Mouse (Mus musculus): ENCODE results near the gene Ikbkg. TPM values are rescaled to one million over a fixed set of nuclear protein-coding genes. Genes with fewer than 3 reads are reported as not detected.
"Not testable (repeated sequence)": the region's sequence is repeated elsewhere in the genome, so short reads cannot be mapped to it uniquely, and the experiment has no call there.

Ikbkg gene
- 19.1 and 23.7 TPM in 2 replicates for polyA plus RNA-seq (2014; fragmentation: Nextera tagmentation; extraction: Ambion mirVana)

DNA sequence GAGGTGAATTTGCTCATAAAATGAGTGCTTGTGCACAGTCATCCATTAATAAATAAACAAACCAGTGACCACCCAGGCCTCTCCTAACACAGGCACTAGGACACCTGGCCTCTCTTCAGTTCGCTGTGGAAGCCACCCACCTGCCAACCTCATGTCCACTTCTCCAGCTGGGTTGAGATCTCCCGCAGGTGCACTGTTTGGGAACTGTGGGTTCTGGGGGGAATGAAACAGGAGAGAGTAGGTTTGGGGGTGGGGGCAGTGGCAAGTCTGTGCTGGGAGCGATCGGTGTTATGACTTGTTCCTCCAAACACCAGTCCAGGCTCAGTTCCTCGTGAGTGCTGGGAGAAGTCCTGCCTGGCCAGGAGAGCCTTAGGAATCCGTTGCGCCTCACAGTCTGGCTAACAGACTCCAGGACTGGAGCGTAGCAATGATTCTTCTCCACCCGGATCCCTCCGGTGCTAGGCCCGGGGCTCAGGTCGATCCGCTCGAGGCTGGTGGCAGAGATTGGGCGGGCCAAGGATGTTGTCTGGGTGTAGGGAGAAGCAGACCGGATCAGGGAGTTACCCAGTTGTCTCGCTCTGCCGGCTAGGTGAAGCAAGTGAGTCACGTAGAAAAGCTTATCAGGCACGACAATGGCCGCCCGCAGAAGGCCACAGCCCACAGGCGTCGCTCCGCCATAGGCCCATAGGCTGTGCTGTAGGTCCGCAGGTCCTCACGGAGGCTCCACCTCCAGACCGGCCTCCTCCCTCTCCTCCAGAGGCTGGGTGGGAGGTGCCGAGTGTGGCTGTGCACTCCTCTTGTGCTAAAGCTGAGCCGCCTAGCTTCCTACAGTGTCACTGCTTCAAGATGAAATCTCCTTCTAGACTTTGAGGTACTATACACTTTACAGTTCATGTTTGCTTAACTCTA lies at the start of gene Ikbkg, which contains the start of gene Fam3a:
Ikbkg (plus strand) TSS at position 756 of the 909 bp plus-strand sequence.
Fam3a (minus strand) TSS at position 738 of the 909 bp plus-strand sequence.
- H3K4me1 ChIP-seq (ENCODE audit: control insufficient read depth, insufficient read depth, low read length) = no peaks in the 10 kb centered on the region
- H3K9me3 ChIP-seq (ENCODE audit: control insufficient read depth, low read length) = no peaks in the 10 kb centered on the region
- ATAC-seq (ENCODE audit: insufficient number of reproducible peaks, low FRiP score, low TSS enrichment, low read depth) (peak; percentile 99), DNase-seq (ENCODE audit: low spot score) (peak; percentile 80)
- H3K36me3 ChIP-seq (ENCODE audit: control insufficient read depth, insufficient read depth, low read length) = no peaks in the 10 kb centered on the region
- H3K27ac ChIP-seq (replicated peaks; ENCODE audit: low read depth, low read length) = peak within 1 kb of the TSS; percentile 56
- no peaks in the 10 kb centered on the region for H3K27me3 ChIP-seq (ENCODE audit: control insufficient read depth, insufficient read depth, low read length)
- peak within 1 kb of the TSS; percentile 46 for H3K4me3 ChIP-seq (ENCODE audit: low read depth, low read length)
- H3K9ac ChIP-seq (ENCODE audit: low read length) = peak within 1 kb of the TSS; percentile 82
- 18% methylated on average over 30 of the region's 30 CpGs for WGBS
- peak within 1 kb of the TSS; percentile 38 for H3K4me2 ChIP-seq (ENCODE audit: low read depth, severe bottlenecking)

- peak overlapping the region; percentile 66 for H3K9ac ChIP-seq (ENCODE audit: low read length)
- no peaks in the 10 kb centered on the region for H3K4me1 ChIP-seq (ENCODE audit: control insufficient read depth, insufficient read depth, low read length)
- H3K27ac ChIP-seq (replicated peaks; ENCODE audit: low read depth, low read length) = no peak overlapping the region
- ATAC-seq (ENCODE audit: insufficient number of reproducible peaks, low FRiP score, low TSS enrichment, low read depth) (peak; percentile 9; the same call in 1 of the 2 replicates), DNase-seq (ENCODE audit: low spot score) (peak; percentile 26)
- no peaks in the 10 kb centered on the region for H3K9me3 ChIP-seq (ENCODE audit: control insufficient read depth, low read length)
- peak overlapping the region; percentile 57 for H3K4me2 ChIP-seq (ENCODE audit: low read depth, severe bottlenecking)
- no peaks in the 10 kb centered on the region for H3K36me3 ChIP-seq (ENCODE audit: control insufficient read depth, insufficient read depth, low read length)
- 30% methylated on average over 13 of the region's 13 CpGs for WGBS
- H3K27me3 ChIP-seq (ENCODE audit: control insufficient read depth, insufficient read depth, low read length) = no peaks in the 10 kb centered on the region
- peak overlapping the region; percentile 43 for H3K4me3 ChIP-seq (ENCODE audit: low read depth, low read length)
Observed at GRCm38 (mm10) chrX:74352645-74353466, 40.2 kb upstream of the Ikbkg start.

GRCm38 (mm10) chrX:74353467-74353770 lies 39.7 kb upstream of the Ikbkg start, which contains the start of gene Lage3:
Gene Lage3, minus strand, starts transcription at chrX:74353618.
- Histone ChIP-seq H3K4me3 (ENCODE audit: low read depth, low read length) (peak within 1 kb of the TSS; percentile 43), H3K27ac (replicated peaks; ENCODE audit: low read depth, low read length) (no peak within 1 kb of the TSS), H3K4me1 (ENCODE audit: control insufficient read depth, insufficient read depth, low read length) (no peaks in the 10 kb centered on the region), H3K4me2 (ENCODE audit: low read depth, severe bottlenecking) (peak within 1 kb of the TSS; percentile 57), H3K9me3 (ENCODE audit: control insufficient read depth, low read length) (no peaks in the 10 kb centered on the region), H3K9ac (ENCODE audit: low read length) (peak within 1 kb of the TSS; percentile 66), H3K36me3 (ENCODE audit: control insufficient read depth, insufficient read depth, low read length) (no peaks in the 10 kb centered on the region), H3K27me3 (ENCODE audit: control insufficient read depth, insufficient read depth, low read length) (no peaks in the 10 kb centered on the region)
- WGBS = 18% methylated on average over 9 of the region's 22 CpGs
- ATAC-seq (ENCODE audit: insufficient number of reproducible peaks, low FRiP score, low TSS enrichment, low read depth) (peak; percentile 68), DNase-seq (ENCODE audit: low spot score) (peak; percentile 78)

DNA sequence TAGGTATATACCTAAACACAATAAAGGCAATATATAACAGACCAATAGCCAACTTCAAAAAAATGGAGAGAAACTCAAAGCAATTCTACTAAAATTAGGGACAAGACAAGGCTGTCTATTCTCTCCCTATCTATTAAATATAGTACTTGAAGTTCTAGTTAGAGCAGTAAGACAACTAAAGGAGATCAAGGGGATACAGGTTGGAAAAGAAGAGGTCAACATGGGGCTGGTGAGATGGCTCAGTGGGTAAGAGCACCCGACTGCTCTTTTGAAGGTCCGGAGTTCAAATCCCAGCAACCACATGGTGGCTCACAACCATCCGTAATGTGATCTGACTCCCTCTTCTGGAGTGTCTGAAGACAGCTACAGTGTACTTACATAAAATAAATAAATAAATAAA lies 36.0 kb upstream of the Ikbkg start:
- not testable (repeated sequence) for H3K27ac ChIP-seq (replicated peaks; ENCODE audit: low read depth, low read length); ATAC-seq (ENCODE audit: insufficient number of reproducible peaks, low FRiP score, low TSS enrichment, low read depth); H3K4me3 ChIP-seq (ENCODE audit: low read depth, low read length); H3K36me3 ChIP-seq (ENCODE audit: control insufficient read depth, insufficient read depth, low read length); H3K9ac ChIP-seq (ENCODE audit: low read length); H3K4me1 ChIP-seq (ENCODE audit: control insufficient read depth, insufficient read depth, low read length); H3K27me3 ChIP-seq (ENCODE audit: control insufficient read depth, insufficient read depth, low read length); DNase-seq (ENCODE audit: low spot score); H3K9me3 ChIP-seq (ENCODE audit: control insufficient read depth, low read length); H3K4me2 ChIP-seq (ENCODE audit: low read depth, severe bottlenecking)
- 93% methylated on average over 3 of the region's 3 CpGs for WGBS

- no peak for DNase-seq (ENCODE audit: low spot score)
- no peak for ATAC-seq (ENCODE audit: insufficient number of reproducible peaks, low FRiP score, low TSS enrichment, low read depth)
- Histone ChIP-seq H3K4me3 (ENCODE audit: low read depth, low read length) (no peak overlapping the region), H3K9me3 (ENCODE audit: control insufficient read depth, low read length) (no peaks in the 10 kb centered on the region), H3K9ac (ENCODE audit: low read length) (no peak overlapping the region), H3K4me2 (ENCODE audit: low read depth, severe bottlenecking) (no peak overlapping the region), H3K27me3 (ENCODE audit: control insufficient read depth, insufficient read depth, low read length) (no peaks in the 10 kb centered on the region), H3K36me3 (ENCODE audit: control insufficient read depth, insufficient read depth, low read length) (no peaks in the 10 kb centered on the region), H3K27ac (replicated peaks; ENCODE audit: low read depth, low read length) (no peak overlapping the region), H3K4me1 (ENCODE audit: control insufficient read depth, insufficient read depth, low read length) (no peaks in the 10 kb centered on the region)
- WGBS = 33% methylated on average over 11 of the region's 11 CpGs
Observed at GRCm38 (mm10) chrX:74359171-74359570, 33.9 kb upstream of the Ikbkg start.

GRCm38 (mm10) chrX:74367512-74367911 lies 25.6 kb upstream of the Ikbkg start:
- H3K9me3 ChIP-seq (ENCODE audit: control insufficient read depth, low read length) = no peaks in the 10 kb centered on the region
- H3K4me1 ChIP-seq (ENCODE audit: control insufficient read depth, insufficient read depth, low read length) = 0 out of 2 replicates have a peak, but pooled peaks cover 3% of the 10 kb centered on the region
- no peak overlapping the region for H3K27ac ChIP-seq (replicated peaks; ENCODE audit: low read depth, low read length)
- H3K36me3 ChIP-seq (ENCODE audit: control insufficient read depth, insufficient read depth, low read length) = no peaks in the 10 kb centered on the region
- ATAC-seq (ENCODE audit: insufficient number of reproducible peaks, low FRiP score, low TSS enrichment, low read depth) = no peak
- no peak for DNase-seq (ENCODE audit: low spot score)
- WGBS = 68% methylated on average over 10 of the region's 10 CpGs
- H3K4me3 ChIP-seq (ENCODE audit: low read depth, low read length) = peak overlapping the region; percentile 50
- peak overlapping the region; percentile 74 for H3K9ac ChIP-seq (ENCODE audit: low read length)
- H3K4me2 ChIP-seq (ENCODE audit: low read depth, severe bottlenecking) = peak overlapping the region; percentile 60
- H3K27me3 ChIP-seq (ENCODE audit: control insufficient read depth, insufficient read depth, low read length) = no peaks in the 10 kb centered on the region

- H3K4me1 ChIP-seq (ENCODE audit: control insufficient read depth, insufficient read depth, low read length) = 0 out of 2 replicates have a peak, but pooled peaks cover 3% of the 10 kb centered on the region
- WGBS = 16% methylated on average over 47 of the region's 49 CpGs
Observed at GRCm38 (mm10) chrX:74368209-74368909, 24.7 kb upstream of the Ikbkg start.

More at GRCm38 (mm10) chrX:74368209-74368909, 24.7 kb upstream of the Ikbkg start:
- H3K9me3 ChIP-seq (ENCODE audit: control insufficient read depth, low read length) = no peaks in the 10 kb centered on the region
- H3K4me2 ChIP-seq (ENCODE audit: low read depth, severe bottlenecking) = peak overlapping the region; percentile 60
- H3K9ac ChIP-seq (ENCODE audit: low read length) = peak overlapping the region; percentile 74
- H3K4me3 ChIP-seq (ENCODE audit: low read depth, low read length) = peak overlapping the region; percentile 50
- H3K27ac ChIP-seq (replicated peaks; ENCODE audit: low read depth, low read length) = peak overlapping the region; percentile 47; the same call in 1 of the 2 replicates
- H3K36me3 ChIP-seq (ENCODE audit: control insufficient read depth, insufficient read depth, low read length) = no peaks in the 10 kb centered on the region
- H3K27me3 ChIP-seq (ENCODE audit: control insufficient read depth, insufficient read depth, low read length) = no peaks in the 10 kb centered on the region
- peak; percentile 70 for DNase-seq (ENCODE audit: low spot score)
- ATAC-seq (ENCODE audit: insufficient number of reproducible peaks, low FRiP score, low TSS enrichment, low read depth) = peak; percentile 57

Measured in limb, embryonic 11.5 days (tissue).